Mouse (Mus musculus): Measurements from ENCODE around the gene Cd3eap. TPM values are rescaled to one million over a fixed set of nuclear protein-coding genes. Genes with fewer than 3 reads are reported as not detected.

Cd3eap gene
- 28.7 and 30.2 TPM in 2 replicates for polyA plus RNA-seq (2014; fragmentation: Nextera tagmentation; extraction: Ambion mirVana)

GRCm38 (mm10) chr7:19359299-19359891, at the start of gene Cd3eap, which contains the start of gene Ppp1r13l:
Gene Cd3eap (minus strand): TSS chr7:19359483.
Gene Ppp1r13l (plus strand): TSS chr7:19359749.
- Histone ChIP-seq H3K27ac (ENCODE audit: low read depth, low read length) (peak within 1 kb of the TSS; percentile 59; the same call in 1 of the 2 replicates), H3K27me3 (replicated peaks; ENCODE audit: control insufficient read depth, insufficient read depth, low read length) (peaks cover 4% of the 10 kb centered on the region; the same call in 1 of the 2 replicates), H3K4me3 (ENCODE audit: low read depth, low read length) (peak within 1 kb of the TSS; percentile 66), H3K36me3 (ENCODE audit: control insufficient read depth, insufficient read depth, low read length) (peaks cover 26% of the 10 kb centered on the region), H3K4me1 (replicated peaks; ENCODE audit: control insufficient read depth, insufficient read depth, low read length) (peaks cover 33% of the 10 kb centered on the region), H3K9me3 (ENCODE audit: control insufficient read depth, low read length) (no peaks in the 10 kb centered on the region), H3K9ac (ENCODE audit: low read depth, low read length) (peak within 1 kb of the TSS; percentile 73), H3K4me2 (peak within 1 kb of the TSS; percentile 100)
- under 1% methylated on average over 31 of the region's 31 CpGs for WGBS
- ATAC-seq (replicated peaks; ENCODE audit: low FRiP score) (peak; percentile 70), DNase-seq (ENCODE audit: low spot score) (peak; percentile 88)

- WGBS, result 3% methylated on average over 19 of the region's 19 CpGs
- Histone ChIP-seq H3K4me3 (ENCODE audit: low read depth, low read length) (0 out of 2 replicates have a peak overlapping the region, but pooled peaks have one; percentile 3), H3K27ac (ENCODE audit: low read depth, low read length) (no peak overlapping the region), H3K9me3 (ENCODE audit: control insufficient read depth, low read length) (peaks cover 6% of the 10 kb centered on the region), H3K4me1 (replicated peaks; ENCODE audit: control insufficient read depth, insufficient read depth, low read length) (peaks cover 10% of the 10 kb centered on the region), H3K4me2 (peak overlapping the region; percentile 55), H3K36me3 (ENCODE audit: control insufficient read depth, insufficient read depth, low read length) (no peaks in the 10 kb centered on the region), H3K9ac (ENCODE audit: low read depth, low read length) (0 out of 2 replicates have a peak overlapping the region, but pooled peaks have one; percentile 28), H3K27me3 (replicated peaks; ENCODE audit: control insufficient read depth, insufficient read depth, low read length) (peaks cover 47% of the 10 kb centered on the region)
- ATAC-seq (replicated peaks; ENCODE audit: low FRiP score) (peak; percentile 61), DNase-seq (ENCODE audit: low spot score) (peak; percentile 87)
These were observed 46.1 kb upstream of the Cd3eap start for GRCm38 (mm10) chr7:19405417-19405816.

GRCm38 (mm10) chr7:19404476-19404875, 45.2 kb upstream of the Cd3eap start, which contains the start of gene Ckm:
Gene Ckm (plus strand): TSS chr7:19404776.
- 44% methylated on average over 7 of the region's 7 CpGs for WGBS
- H3K27ac ChIP-seq (ENCODE audit: low read depth, low read length), result no peak within 1 kb of the TSS
- peak within 1 kb of the TSS; percentile 55 for H3K9ac ChIP-seq (ENCODE audit: low read depth, low read length)
- H3K36me3 ChIP-seq (ENCODE audit: control insufficient read depth, insufficient read depth, low read length), result no peaks in the 10 kb centered on the region
- H3K4me2 ChIP-seq, result peak within 1 kb of the TSS; percentile 100
- peak within 1 kb of the TSS; percentile 71 for H3K4me3 ChIP-seq (ENCODE audit: low read depth, low read length)
- DNase-seq (ENCODE audit: low spot score), result no peak
- peaks cover 52% of the 10 kb centered on the region for H3K27me3 ChIP-seq (replicated peaks; ENCODE audit: control insufficient read depth, insufficient read depth, low read length)
- H3K4me1 ChIP-seq (replicated peaks; ENCODE audit: control insufficient read depth, insufficient read depth, low read length), result peaks cover 10% of the 10 kb centered on the region
- ATAC-seq (replicated peaks; ENCODE audit: low FRiP score), result no peak
- peaks cover 6% of the 10 kb centered on the region for H3K9me3 ChIP-seq (ENCODE audit: control insufficient read depth, low read length)

DNA sequence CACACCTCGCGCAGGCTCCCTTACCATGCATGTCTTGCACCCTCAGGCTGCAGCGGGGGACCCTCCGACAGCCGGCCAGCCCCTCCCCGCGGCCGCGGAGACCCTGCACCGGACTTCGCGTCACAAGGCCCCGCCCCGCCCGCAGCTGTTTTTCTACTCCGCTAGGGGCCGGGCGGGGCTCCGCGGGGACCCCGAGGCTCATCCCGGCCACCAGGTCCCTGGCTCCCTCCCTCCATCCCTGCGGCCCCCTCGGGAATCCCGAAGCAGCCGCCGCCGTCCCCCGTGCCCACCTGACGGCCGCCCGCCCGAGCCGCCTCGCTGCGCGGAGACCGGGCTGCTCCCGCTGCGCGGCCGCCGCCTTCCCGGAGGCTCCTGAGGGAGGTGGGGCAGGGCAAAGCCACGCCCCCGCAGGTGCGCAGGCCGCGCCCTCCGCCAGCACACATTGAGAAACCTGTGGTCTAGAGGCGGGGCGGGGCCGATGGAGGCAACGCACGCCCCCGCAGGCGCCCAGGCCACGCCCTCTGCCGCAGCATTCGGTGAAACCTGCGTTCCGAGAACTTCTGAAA, 44.5 kb upstream of the Cd3eap start, which contains the start of gene Klc3:
TSS of gene Klc3 (minus strand) at position 374 of the 566 bp plus-strand sequence.
- ATAC-seq (replicated peaks; ENCODE audit: low FRiP score), result peak; percentile 74
- Histone ChIP-seq H3K4me1 (replicated peaks; ENCODE audit: control insufficient read depth, insufficient read depth, low read length) (peaks cover 14% of the 10 kb centered on the region), H3K27me3 (replicated peaks; ENCODE audit: control insufficient read depth, insufficient read depth, low read length) (peaks cover 59% of the 10 kb centered on the region), H3K4me3 (ENCODE audit: low read depth, low read length) (peak within 1 kb of the TSS; percentile 71), H3K9me3 (ENCODE audit: control insufficient read depth, low read length) (peaks cover 6% of the 10 kb centered on the region), H3K27ac (ENCODE audit: low read depth, low read length) (no peak within 1 kb of the TSS), H3K4me2 (peak within 1 kb of the TSS; percentile 100), H3K36me3 (ENCODE audit: control insufficient read depth, insufficient read depth, low read length) (no peaks in the 10 kb centered on the region), H3K9ac (ENCODE audit: low read depth, low read length) (peak within 1 kb of the TSS; percentile 55)
- WGBS, result 1% methylated on average over 62 of the region's 62 CpGs
- peak; percentile 79 for DNase-seq (ENCODE audit: low spot score)

DNA sequence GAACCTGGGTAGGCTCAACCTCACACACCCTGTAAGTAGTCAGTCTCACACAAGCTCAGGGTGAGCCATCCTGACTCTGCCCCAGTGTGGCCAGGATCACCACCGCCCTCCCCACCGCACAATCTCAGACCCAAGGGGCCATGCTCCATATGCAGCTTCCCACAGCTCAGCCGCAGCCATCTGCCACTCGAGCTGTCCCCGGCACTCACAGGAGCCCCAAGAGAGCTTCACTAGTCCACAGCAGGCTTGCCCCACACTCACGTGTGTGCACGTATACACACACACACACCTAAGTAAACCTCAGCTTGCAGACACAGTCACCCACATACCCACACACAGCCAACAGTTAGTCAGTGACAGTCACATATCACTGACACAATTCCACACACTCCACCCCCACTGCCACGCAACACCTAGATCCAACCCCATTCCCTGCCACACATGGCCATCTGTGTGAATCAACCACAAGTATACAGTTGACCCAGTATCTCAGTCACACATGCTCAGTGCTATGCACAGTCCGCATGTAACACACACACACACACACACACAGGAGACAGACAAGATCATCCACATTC, 43.3 kb upstream of the Cd3eap start:
- ATAC-seq (replicated peaks; ENCODE audit: low FRiP score), result no peak
- Histone ChIP-seq H3K27me3 (replicated peaks; ENCODE audit: control insufficient read depth, insufficient read depth, low read length) (peaks cover 60% of the 10 kb centered on the region), H3K4me2 (no peak overlapping the region), H3K4me1 (replicated peaks; ENCODE audit: control insufficient read depth, insufficient read depth, low read length) (peaks cover 14% of the 10 kb centered on the region), H3K9me3 (ENCODE audit: control insufficient read depth, low read length) (peaks cover 6% of the 10 kb centered on the region), H3K36me3 (ENCODE audit: control insufficient read depth, insufficient read depth, low read length) (no peaks in the 10 kb centered on the region), H3K27ac (ENCODE audit: low read depth, low read length) (no peak overlapping the region), H3K9ac (ENCODE audit: low read depth, low read length) (no peak overlapping the region), H3K4me3 (ENCODE audit: low read depth, low read length) (no peak overlapping the region)
- DNase-seq (ENCODE audit: low spot score), result no peak
- WGBS, result 87% methylated on average over 9 of the region's 9 CpGs

GRCm38 (mm10) chr7:19400946-19401345, 41.7 kb upstream of the Cd3eap start:
- Histone ChIP-seq H3K4me1 (replicated peaks; ENCODE audit: control insufficient read depth, insufficient read depth, low read length) (peaks cover 14% of the 10 kb centered on the region), H3K9me3 (ENCODE audit: control insufficient read depth, low read length) (peaks cover 6% of the 10 kb centered on the region), H3K27me3 (replicated peaks; ENCODE audit: control insufficient read depth, insufficient read depth, low read length) (peaks cover 60% of the 10 kb centered on the region), H3K9ac (ENCODE audit: low read depth, low read length) (no peak overlapping the region), H3K4me3 (ENCODE audit: low read depth, low read length) (no peak overlapping the region), H3K36me3 (ENCODE audit: control insufficient read depth, insufficient read depth, low read length) (no peaks in the 10 kb centered on the region), H3K27ac (ENCODE audit: low read depth, low read length) (no peak overlapping the region), H3K4me2 (no peak overlapping the region)
- 84% methylated on average over 4 of the region's 4 CpGs for WGBS
- no peak for ATAC-seq (replicated peaks; ENCODE audit: low FRiP score)
- DNase-seq (ENCODE audit: low spot score), result no peak

DNA sequence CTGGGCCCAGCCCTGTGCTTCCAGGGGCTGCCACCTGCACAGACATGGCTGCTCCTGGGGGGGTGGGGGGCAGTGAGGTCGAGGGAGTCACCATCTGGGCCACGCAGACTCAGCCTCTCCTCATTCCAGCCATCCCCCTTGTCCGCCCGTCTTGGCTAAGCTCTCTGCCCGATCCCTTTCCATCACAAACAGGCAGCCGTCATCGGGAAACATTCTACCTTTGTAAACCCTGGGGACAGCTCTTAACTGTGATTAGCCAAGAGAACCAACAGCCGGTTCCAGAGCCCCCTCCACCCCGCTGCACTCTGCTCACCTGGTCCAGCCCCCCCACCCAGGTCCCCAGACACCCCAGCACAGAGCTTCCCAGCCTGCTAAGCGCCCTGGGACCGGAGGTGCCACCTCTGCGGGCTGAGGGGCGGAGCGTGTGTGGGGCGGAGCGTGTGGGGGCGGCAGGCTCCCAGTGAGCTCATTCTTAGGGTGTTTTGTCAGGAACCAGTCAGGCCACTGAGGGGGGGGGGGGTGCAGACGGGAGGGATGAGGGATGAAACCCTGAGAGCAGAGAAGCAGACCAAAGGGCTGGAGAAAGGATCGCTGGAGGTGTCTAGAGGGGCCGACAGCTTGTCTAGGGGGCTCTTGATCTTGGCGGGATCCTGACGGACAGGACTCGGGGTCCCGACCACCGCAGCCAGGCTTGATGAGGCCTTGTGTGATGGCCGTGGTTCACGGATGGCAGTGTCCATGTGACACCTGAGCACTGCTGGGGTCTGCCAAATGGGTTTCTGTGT, 40.4 kb upstream of the Cd3eap start:
- DNase-seq (ENCODE audit: low spot score) (peak; percentile 58), ATAC-seq (replicated peaks; ENCODE audit: low FRiP score) (peak; percentile 46; the same call in 1 of the 2 replicates)

GRCm38 (mm10) chr7:19394484-19394883, 35.2 kb upstream of the Cd3eap start:
- no peak overlapping the region for H3K4me2 ChIP-seq
- no peak overlapping the region for H3K4me3 ChIP-seq (ENCODE audit: low read depth, low read length)
- peaks cover 8% of the 10 kb centered on the region for H3K27me3 ChIP-seq (replicated peaks; ENCODE audit: control insufficient read depth, insufficient read depth, low read length)
- H3K27ac ChIP-seq (ENCODE audit: low read depth, low read length), result no peak overlapping the region
- no peak for DNase-seq (ENCODE audit: low spot score)
- H3K4me1 ChIP-seq (replicated peaks; ENCODE audit: control insufficient read depth, insufficient read depth, low read length), result 0 out of 2 replicates have a peak, but pooled peaks cover 4% of the 10 kb centered on the region
- no peak overlapping the region for H3K9ac ChIP-seq (ENCODE audit: low read depth, low read length)
- no peaks in the 10 kb centered on the region for H3K9me3 ChIP-seq (ENCODE audit: control insufficient read depth, low read length)
- ATAC-seq (replicated peaks; ENCODE audit: low FRiP score), result no peak
- WGBS, result 91% methylated on average over 8 of the region's 8 CpGs
- peaks cover 54% of the 10 kb centered on the region for H3K36me3 ChIP-seq (ENCODE audit: control insufficient read depth, insufficient read depth, low read length)

More for the DNA sequence above, 40.4 kb upstream of the Cd3eap start:
- peak overlapping the region; percentile 32 for H3K4me3 ChIP-seq (ENCODE audit: low read depth, low read length)
- H3K9me3 ChIP-seq (ENCODE audit: control insufficient read depth, low read length), result peaks cover 6% of the 10 kb centered on the region
- H3K27ac ChIP-seq (ENCODE audit: low read depth, low read length), result no peak overlapping the region
- 0 out of 2 replicates have a peak overlapping the region, but pooled peaks have one; percentile 1 for H3K9ac ChIP-seq (ENCODE audit: low read depth, low read length)
- peaks cover 55% of the 10 kb centered on the region for H3K27me3 ChIP-seq (replicated peaks; ENCODE audit: control insufficient read depth, insufficient read depth, low read length)
- peaks cover 14% of the 10 kb centered on the region for H3K4me1 ChIP-seq (replicated peaks; ENCODE audit: control insufficient read depth, insufficient read depth, low read length)
- 4% methylated on average over 27 of the region's 27 CpGs for WGBS
- H3K4me2 ChIP-seq, result peak overlapping the region; percentile 64
- H3K36me3 ChIP-seq (ENCODE audit: control insufficient read depth, insufficient read depth, low read length), result peaks cover 7% of the 10 kb centered on the region

Measured in liver, embryonic 11.5 days (tissue).